Mouse (Mus musculus) kidney, embryonic 14.5 days (tissue): ENCODE measurements around the gene 1700001C02Rik. TPM values are rescaled to one million over a fixed set of nuclear protein-coding genes. Genes with fewer than 3 reads are reported as not detected.

Source experiments
- ATAC-seq: fragments of 200-750 bp; cut with Nextera tagmentation; 2 replicates; pipeline ENCODE4 v1.8.0; 2017; ENCODE audit warnings: moderate number of reproducible peaks, mild to moderate bottlenecking, moderate TSS enrichment, moderate library complexity; ENCODE audit not compliant: low FRiP score, low TSS enrichment
- H3K27ac ChIP-seq: fragments of 300-500 bp; sonication (generic); 2 replicates; pipeline ENCODE4 v1.5.1; 2014; ENCODE audit warnings: low read depth, mild to moderate bottlenecking, low read length, moderate library complexity, mixed read lengths
- H3K27me3 ChIP-seq: fragments of 300-500 bp; sonication (generic); 2 replicates; pipeline ENCODE4 v1.6.1; 2014; ENCODE audit warnings: mild to moderate bottlenecking, low read length; ENCODE audit not compliant: control insufficient read depth, insufficient read depth
- H3K36me3 ChIP-seq: fragments of 300-500 bp; sonication (generic); 2 replicates; pipeline ENCODE4 v1.6.1; 2014; ENCODE audit warnings: low read length, mixed read lengths; ENCODE audit not compliant: control insufficient read depth, insufficient read depth
- H3K4me1 ChIP-seq: fragments of 300-500 bp; sonication (generic); 2 replicates; pipeline ENCODE4 v1.6.1; 2014; ENCODE audit warnings: low read length, mixed read lengths; ENCODE audit not compliant: control insufficient read depth, insufficient read depth
- H3K4me2 ChIP-seq: fragments of 300-500 bp; sonication (generic); replicated peaks from 2 replicates; pipeline ENCODE4 v1.6.1; 2014; ENCODE audit warnings: low read depth, mild to moderate bottlenecking, low read length
- H3K4me3 ChIP-seq: fragments of 300-500 bp; sonication (generic); 2 replicates; pipeline ENCODE4 v1.5.1; 2014; ENCODE audit warnings: mild to moderate bottlenecking, low read length
- H3K9ac ChIP-seq: fragments of 300-500 bp; sonication (generic); 2 replicates; pipeline ENCODE4 v1.6.1; 2014; ENCODE audit warnings: low read depth, mild to moderate bottlenecking, low read length, moderate library complexity
- H3K9me3 ChIP-seq: fragments of 300-500 bp; sonication (generic); 2 replicates; pipeline ENCODE4 v1.6.1; 2016; ENCODE audit warnings: low read length; ENCODE audit not compliant: control insufficient read depth
- WGBS: fragments of 180-500 bp; shearing (Covaris S2); extraction: QIAGEN DNeasy Blood & Tissue Kit; methylation state at CpG from one replicate; pipeline ENCODE4 v1.1.7; 2014; 5-methylcytosine and 5-hydroxymethylcytosine counted together
- polyA plus RNA-seq: library from polyadenylated mRNA; unstranded; fragments of >200 nt; fragmentation: Nextera tagmentation; extraction: Ambion mirVana; gene quantifications from 2 replicates; pipeline ENCODE4 v1.2.1, GENCODE M21; 2014

1700001C02Rik gene
- polyA plus RNA-seq, 1 experiment from 2014 or later = not detected

GRCm38 (mm10) chr5:30484591-30484990, 18.7 kb downstream of the 1700001C02Rik start:
- H3K4me2 ChIP-seq = no peak overlapping the region
- 68% methylated on average over 5 of the region's 5 CpGs for WGBS
- H3K36me3 ChIP-seq = no peaks in the 10 kb centered on the region
- H3K9ac ChIP-seq = no peak overlapping the region
- no peak for ATAC-seq
- no peaks in the 10 kb centered on the region for H3K9me3 ChIP-seq
- no peak overlapping the region for H3K4me3 ChIP-seq
- no peak overlapping the region for H3K27ac ChIP-seq
- no peaks in the 10 kb centered on the region for H3K27me3 ChIP-seq
- no peaks in the 10 kb centered on the region for H3K4me1 ChIP-seq

- WGBS = 85% methylated on average over 6 of the region's 6 CpGs
Observed at GRCm38 (mm10) chr5:30485136-30485535, 19.3 kb downstream of the 1700001C02Rik start.

DNA sequence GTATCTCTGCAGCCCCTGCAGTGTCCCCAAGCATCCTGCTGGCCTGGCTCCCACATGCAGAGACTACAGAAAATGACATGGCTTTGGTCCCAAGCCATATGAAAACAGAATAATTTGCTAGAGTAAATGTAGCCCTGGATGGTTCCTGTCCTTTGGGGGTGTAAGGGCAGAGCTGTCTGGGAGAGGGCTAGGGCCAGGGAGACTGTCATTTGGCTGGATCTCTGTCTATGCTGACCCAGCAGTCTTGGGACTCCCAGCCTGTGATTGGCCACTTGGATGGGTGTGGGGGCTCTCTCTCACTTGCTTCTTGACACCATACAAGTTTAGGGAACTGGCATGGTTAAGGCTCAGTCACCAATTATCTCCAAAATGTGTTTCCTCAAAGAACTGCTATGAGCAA, 24.4 kb downstream of the 1700001C02Rik start:
- no peak overlapping the region for H3K9ac ChIP-seq
- H3K27me3 ChIP-seq = no peaks in the 10 kb centered on the region
- no peak overlapping the region for H3K4me3 ChIP-seq
- H3K4me2 ChIP-seq = no peak overlapping the region
- H3K4me1 ChIP-seq = no peaks in the 10 kb centered on the region
- no peak for ATAC-seq
- no peaks in the 10 kb centered on the region for H3K9me3 ChIP-seq
- no peak overlapping the region for H3K27ac ChIP-seq
- H3K36me3 ChIP-seq = no peaks in the 10 kb centered on the region

More at GRCm38 (mm10) chr5:30485136-30485535, 19.3 kb downstream of the 1700001C02Rik start:
- Histone ChIP-seq H3K4me1 (no peaks in the 10 kb centered on the region), H3K9me3 (no peaks in the 10 kb centered on the region), H3K9ac (no peak overlapping the region), H3K27ac (no peak overlapping the region), H3K4me2 (no peak overlapping the region), H3K4me3 (no peak overlapping the region), H3K27me3 (no peaks in the 10 kb centered on the region), H3K36me3 (no peaks in the 10 kb centered on the region)
- ATAC-seq = no peak

DNA sequence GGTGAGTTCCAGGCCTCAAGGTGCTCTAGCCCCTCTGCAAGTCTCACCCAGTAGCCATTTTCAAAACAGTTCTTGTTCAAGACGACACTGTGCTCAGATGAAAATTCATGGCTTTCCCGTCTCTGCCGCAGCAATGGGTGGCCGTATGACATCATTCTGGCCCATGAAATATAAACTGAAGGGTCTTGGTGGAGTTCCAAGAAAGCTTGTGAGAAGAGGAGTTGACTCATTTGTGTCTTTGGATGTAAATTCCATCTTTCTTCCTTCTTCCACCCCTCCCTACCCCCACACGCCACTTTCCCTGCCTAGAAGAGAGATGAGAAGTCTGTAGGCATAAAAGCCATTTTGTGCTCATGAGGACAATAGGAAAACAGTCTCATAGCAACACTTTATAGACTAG, 25.0 kb downstream of the 1700001C02Rik start:
- H3K27me3 ChIP-seq = no peaks in the 10 kb centered on the region
- no peak overlapping the region for H3K4me2 ChIP-seq
- no peak overlapping the region for H3K9ac ChIP-seq
- H3K36me3 ChIP-seq = no peaks in the 10 kb centered on the region
- no peak for ATAC-seq
- no peaks in the 10 kb centered on the region for H3K9me3 ChIP-seq
- no peak overlapping the region for H3K27ac ChIP-seq
- 70% methylated on average over 5 of the region's 5 CpGs for WGBS
- H3K4me1 ChIP-seq = no peaks in the 10 kb centered on the region
- no peak overlapping the region for H3K4me3 ChIP-seq

DNA sequence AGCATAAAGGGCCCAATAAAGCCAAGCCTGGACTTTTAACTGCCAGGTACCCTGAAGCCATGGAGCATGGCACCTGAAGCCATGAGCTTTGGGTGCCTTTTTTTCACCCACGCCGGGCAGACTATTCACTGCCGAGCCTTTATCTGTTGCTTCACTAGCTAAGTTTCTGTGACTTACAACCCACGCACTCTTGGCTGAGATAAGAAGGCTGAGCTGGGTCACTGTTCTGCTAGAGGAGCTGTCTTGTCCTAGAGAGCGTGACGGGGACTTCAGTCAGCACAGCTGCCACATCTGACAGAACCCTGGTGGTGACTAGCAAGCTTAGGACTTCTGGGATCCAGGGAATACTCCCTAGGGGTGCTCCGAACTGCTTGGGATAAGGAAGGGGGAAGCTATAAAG, 27.9 kb downstream of the 1700001C02Rik start:
- Histone ChIP-seq H3K36me3 (no peaks in the 10 kb centered on the region), H3K27me3 (no peaks in the 10 kb centered on the region), H3K9me3 (no peaks in the 10 kb centered on the region), H3K4me3 (no peak overlapping the region), H3K4me1 (no peaks in the 10 kb centered on the region), H3K9ac (no peak overlapping the region), H3K4me2 (no peak overlapping the region), H3K27ac (no peak overlapping the region)
- WGBS = 78% methylated on average over 7 of the region's 7 CpGs
- ATAC-seq = no peak

DNA sequence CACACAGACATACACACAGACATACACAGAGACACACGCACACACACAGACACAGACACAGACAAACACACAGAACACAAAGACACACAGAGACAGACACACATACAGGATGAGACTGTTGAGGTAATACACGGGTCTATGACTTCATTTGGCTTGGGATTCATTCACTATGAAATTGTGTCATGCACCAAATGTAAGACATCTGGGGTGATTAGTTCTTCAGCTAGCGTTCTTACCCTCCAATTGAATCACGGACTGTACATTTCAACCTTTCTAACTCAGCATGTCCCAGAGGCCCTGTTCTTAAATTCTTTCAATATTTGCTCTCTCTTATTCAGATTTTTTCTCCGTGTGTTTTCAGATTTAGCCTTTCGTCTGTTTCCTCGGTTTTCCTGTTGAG, 28.8 kb downstream of the 1700001C02Rik start:
- Histone ChIP-seq H3K36me3 (no peaks in the 10 kb centered on the region), H3K4me2 (no peak overlapping the region), H3K9ac (no peak overlapping the region), H3K4me1 (no peaks in the 10 kb centered on the region), H3K27me3 (no peaks in the 10 kb centered on the region), H3K27ac (no peak overlapping the region), H3K9me3 (no peaks in the 10 kb centered on the region), H3K4me3 (no peak overlapping the region)
- no peak for ATAC-seq
- 86% methylated on average over 7 of the region's 7 CpGs for WGBS

DNA sequence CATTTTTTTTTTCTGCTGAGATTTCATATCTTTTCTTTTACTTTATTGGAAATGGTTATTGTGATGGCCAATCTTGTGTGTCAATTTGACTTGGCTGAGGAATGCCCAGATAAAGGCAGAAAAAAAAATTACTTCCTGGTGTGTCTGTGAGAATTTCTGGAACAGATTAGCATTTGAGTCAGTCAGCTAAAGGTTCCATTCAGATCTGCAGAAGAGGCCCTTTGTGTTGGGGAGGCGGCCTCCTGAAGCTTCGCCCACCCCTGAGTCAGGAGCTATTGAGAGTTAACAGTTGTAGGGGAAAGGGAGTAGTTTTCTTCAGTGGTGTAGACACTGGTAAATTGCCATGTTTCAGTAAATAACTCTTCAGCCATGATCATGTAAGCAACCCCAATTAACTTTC, 29.4 kb downstream of the 1700001C02Rik start:
- Histone ChIP-seq H3K27ac (no peak overlapping the region), H3K9ac (no peak overlapping the region), H3K9me3 (no peaks in the 10 kb centered on the region), H3K4me3 (no peak overlapping the region), H3K4me1 (no peaks in the 10 kb centered on the region), H3K4me2 (no peak overlapping the region), H3K27me3 (no peaks in the 10 kb centered on the region), H3K36me3 (no peaks in the 10 kb centered on the region)
- WGBS = 92% methylated on average over 2 of the region's 2 CpGs
- no peak for ATAC-seq

GRCm38 (mm10) chr5:30496821-30497220, 31.0 kb downstream of the 1700001C02Rik start:
- Histone ChIP-seq H3K4me2 (no peak overlapping the region), H3K27ac (no peak overlapping the region), H3K4me3 (no peak overlapping the region), H3K36me3 (no peaks in the 10 kb centered on the region), H3K9me3 (no peaks in the 10 kb centered on the region), H3K27me3 (no peaks in the 10 kb centered on the region), H3K9ac (no peak overlapping the region), H3K4me1 (no peaks in the 10 kb centered on the region)
- whole genome bisulfite sequencing = 88% methylated on average over 8 of the region's 8 CpGs
- ATAC-seq = no peak

GRCm38 (mm10) chr5:30497299-30497698, 31.5 kb downstream of the 1700001C02Rik start:
- Histone ChIP-seq H3K27ac (no peak overlapping the region), H3K9ac (no peak overlapping the region), H3K9me3 (no peaks in the 10 kb centered on the region), H3K4me2 (no peak overlapping the region), H3K27me3 (no peaks in the 10 kb centered on the region), H3K4me3 (no peak overlapping the region), H3K4me1 (no peaks in the 10 kb centered on the region), H3K36me3 (no peaks in the 10 kb centered on the region)
- 72% methylated on average over 7 of the region's 7 CpGs for WGBS
- ATAC-seq = no peak

GRCm38 (mm10) chr5:30513111-30513510, 47.3 kb downstream of the 1700001C02Rik start:
- no peak overlapping the region for H3K27ac ChIP-seq
- whole genome bisulfite sequencing = 87% methylated on average over 8 of the region's 8 CpGs
- H3K4me2 ChIP-seq = no peak overlapping the region
- no peaks in the 10 kb centered on the region for H3K9me3 ChIP-seq
- no peak overlapping the region for H3K4me3 ChIP-seq
- ATAC-seq = no peak
- H3K4me1 ChIP-seq = no peaks in the 10 kb centered on the region
- H3K27me3 ChIP-seq = no peaks in the 10 kb centered on the region
- H3K36me3 ChIP-seq = no peaks in the 10 kb centered on the region
- no peak overlapping the region for H3K9ac ChIP-seq
